Comparison of ENCODE assay signal across 25 mouse cellular contexts in genomic region chr6:28398726-28399125, GRCm38 (mm10). TPM values are rescaled to one million over a fixed set of nuclear protein-coding genes. Genes with fewer than 3 reads are reported as not detected.
DNase-seq lines count a peak whose midpoint lies in the region; ATAC-seq and TF ChIP-seq lines count a peak whose summit lies in the region.
"Had no signal": no experiment of that assay in that cellular context is flagged by ENCODE, and none has a peak within 500 bp of the region (broad histone marks: within the 10 kb centered on the region; RNA-seq: fewer than 3 reads in every experiment).

No protein-coding gene starts in this region.

- no peak for DNase-seq in gastrocnemius, adult 2 months
- DNase-seq in gastrocnemius, postnatal 25 days: no peak
- DNase-seq in liver, adult 2 months (ENCODE audit: extremely low read depth, low read depth, low spot score): no peak
- no peak for DNase-seq in liver, embryonic 11.5 days (ENCODE audit: low spot score)
- no peak for DNase-seq in brain, embryonic 14.5 days (ENCODE audit: low read depth)
- no peak for DNase-seq in gastrocnemius, adult 18-20 months (ENCODE audit: low spot score)
- no peak for DNase-seq in right cerebral cortex, postnatal 25 days
- DNase-seq: cerebellum, adult 8-10 months; heart, postnatal 36 days; liver, embryonic 13.5 days; lung, postnatal 14 days; right cerebral cortex, postnatal 4 days; thymus, adult 18-20 months had no signal

- H3K9me3 ChIP-seq in liver, embryonic 11.5 days (ENCODE audit: control insufficient read depth, low read length): peaks cover 3% of the 10 kb centered on the region; the same call in 1 of the 2 replicates
- peaks cover 2% of the 10 kb centered on the region; the same call in 1 of the 2 replicates for H3K9me3 ChIP-seq in ES-Bruce4 (replicated peaks; ENCODE audit: control insufficient read depth, insufficient read depth, low read length, poor library complexity, severe bottlenecking)
- H3K9me3 ChIP-seq: liver, embryonic 13.5 days had no signal

- H3K4me1 ChIP-seq in liver, adult 2 months (ENCODE audit: control insufficient read depth, insufficient read depth, low read length): no peaks in the 10 kb centered on the region
- no peaks in the 10 kb centered on the region for H3K4me1 ChIP-seq in liver, embryonic 11.5 days (replicated peaks; ENCODE audit: control insufficient read depth, insufficient read depth, low read length)
- no peaks in the 10 kb centered on the region for H3K4me1 ChIP-seq in ES-Bruce4 (ENCODE audit: control insufficient read depth, insufficient read depth, low read length)
- H3K4me1 ChIP-seq: liver, embryonic 13.5 days had no signal

- H3K36me3 ChIP-seq in liver, adult 2 months (ENCODE audit: control insufficient read depth, insufficient read depth, low read length): no peaks in the 10 kb centered on the region
- H3K36me3 ChIP-seq in liver, embryonic 11.5 days (ENCODE audit: control insufficient read depth, insufficient read depth, low read length): no peaks in the 10 kb centered on the region
- no peaks in the 10 kb centered on the region for H3K36me3 ChIP-seq in ES-Bruce4 (ENCODE audit: control insufficient read depth, insufficient read depth, low read length, poor library complexity, severe bottlenecking)
- H3K36me3 ChIP-seq: embryonic facial prominence, embryonic 15.5 days; liver, embryonic 13.5 days had no signal

- H3K27me3 ChIP-seq in liver, adult 2 months (ENCODE audit: control insufficient read depth, insufficient read depth, low read length): peaks cover 10% of the 10 kb centered on the region; the same call in 1 of the 2 replicates
- peaks cover 39% of the 10 kb centered on the region for H3K27me3 ChIP-seq in liver, embryonic 11.5 days (replicated peaks; ENCODE audit: control insufficient read depth, insufficient read depth, low read length)
- H3K27me3 ChIP-seq in ES-Bruce4 (ENCODE audit: control insufficient read depth, insufficient read depth, low read length, poor library complexity, severe bottlenecking): peaks cover 12% of the 10 kb centered on the region

- ATAC-seq in liver, embryonic 11.5 days (replicated peaks; ENCODE audit: low FRiP score): no peak
- ATAC-seq: forebrain, embryonic 13.5 days; Patski had no signal

- TF ChIP-seq EP300 in ES-Bruce4 (IDR thresholded peaks at IDR 0.05; ENCODE audit: insufficient read depth, low read depth, low read length): no peak

- TF ChIP-seq CTCF in gastrocnemius, adult 2 months (IDR thresholded peaks at IDR 0.05): peak; percentile 13; the same call in 1 of the 2 replicates
- TF ChIP-seq CTCF in liver, adult 2 months (IDR thresholded peaks at IDR 0.05; ENCODE audit: low read depth, low read length): peak; percentile 16; the same call in 1 of the 2 replicates
- peak; percentile 29 for TF ChIP-seq CTCF in ES-Bruce4 (IDR thresholded peaks at IDR 0.05; ENCODE audit: low read depth, low read length)
- peak; percentile 35; the same call in 1 of the 2 replicates for TF ChIP-seq CTCF in brain, embryonic 14.5 days (IDR thresholded peaks at IDR 0.05; ENCODE audit: borderline replicate concordance, extremely low read depth, insufficient read depth, insufficient read length)

- H3K9ac ChIP-seq in liver, adult 2 months (ENCODE audit: low read depth, low read length): no peak overlapping the region
- H3K9ac ChIP-seq in liver, embryonic 11.5 days (ENCODE audit: low read depth, low read length): no peak overlapping the region
- H3K9ac ChIP-seq in ES-Bruce4 (ENCODE audit: low read depth, poor library complexity, severe bottlenecking): no peak overlapping the region
- H3K9ac ChIP-seq: embryonic facial prominence, embryonic 15.5 days; liver, embryonic 13.5 days had no signal

- intact Hi-C loops in gastrocnemius, adult 2 months (cut with DNase I): no loop called here

- no peaks in the 10 kb centered on the region for H3K79me2 ChIP-seq in liver, adult 2 months (ENCODE audit: control insufficient read depth, insufficient read depth, low read length)

- H3K27ac ChIP-seq in gastrocnemius, adult 2 months: no peak overlapping the region
- no peak overlapping the region for H3K27ac ChIP-seq in liver, adult 2 months (replicated peaks; ENCODE audit: insufficient read depth, low read depth, low read length)
- H3K27ac ChIP-seq in liver, embryonic 11.5 days (ENCODE audit: low read depth, low read length): no peak overlapping the region
- H3K27ac ChIP-seq in ES-Bruce4 (ENCODE audit: insufficient read depth, low read length): no peak overlapping the region
- H3K27ac ChIP-seq: embryonic facial prominence, embryonic 15.5 days; liver, embryonic 13.5 days had no signal

- no peak overlapping the region for H3K4me3 ChIP-seq in gastrocnemius, adult 2 months
- no peak overlapping the region for H3K4me3 ChIP-seq in liver, adult 2 months (ENCODE audit: insufficient read depth, low read depth, low read length)
- no peak overlapping the region for H3K4me3 ChIP-seq in liver, embryonic 11.5 days (ENCODE audit: low read depth, low read length)
- H3K4me3 ChIP-seq in ES-Bruce4 (ENCODE audit: low read depth, low read length): no peak overlapping the region
- H3K4me3 ChIP-seq: liver, embryonic 13.5 days had no signal

- WGBS in liver, adult 2 months: 89% methylated on average over 3 of the region's 3 CpGs
- 71% methylated on average over 3 of the region's 3 CpGs for WGBS in liver, embryonic 11.5 days

- no peak for TF ChIP-seq POLR2A in liver, adult 2 months (IDR thresholded peaks at IDR 0.05; ENCODE audit: extremely low read depth, insufficient read depth, low read length)
- no peak for TF ChIP-seq POLR2A in ES-Bruce4 (IDR thresholded peaks at IDR 0.05; ENCODE audit: insufficient read depth, low read length)
- TF ChIP-seq POLR2A in brain, embryonic 14.5 days (IDR thresholded peaks at IDR 0.05; ENCODE audit: borderline replicate concordance, extremely low read depth, insufficient read depth, insufficient read length, poor library complexity, severe bottlenecking): no peak

- no peak overlapping the region for H3K4me2 ChIP-seq in liver, embryonic 11.5 days

RNA-seq across cellular contexts. Expression of gene Zfp800, which starts 0.9 kb away (rescaled TPM):
- total RNA-seq in gastrocnemius, adult 2 months (2021): 1 to 10 TPM; 6.0 to 7.4 TPM
- 1 to 10 TPM; 5.1 to 5.5 TPM for total RNA-seq in gastrocnemius, postnatal 25 days (2021)
- 8.7 and 12.3 TPM in 2 replicates for total RNA-seq in liver, adult 2 months (2014; rRNA removed)
- polyA plus RNA-seq in liver, adult 2 months (2012; rRNA removed): 1.5 and 1.7 TPM in 2 replicates
- polyA plus RNA-seq in liver, embryonic 11.5 days (2014; fragmentation: Nextera tagmentation; extraction: Ambion mirVana): 39.5 and 41.2 TPM in 2 replicates
- 17.4 and 19.7 TPM in 2 replicates for polyA plus RNA-seq in ES-Bruce4 (2011; ENCODE audit: insufficient read depth, insufficient read length, low read depth, missing spikeins)
- polyA plus RNA-seq in brain, embryonic 14.5 days (2012; rRNA removed): 6.1 and 8.8 TPM in 2 replicates
- 1 to 10 TPM; 6.3 to 6.6 TPM for total RNA-seq in gastrocnemius, adult 18-20 months (2021)

RNA-seq across cellular contexts. Expression of gene Arf5, which starts 24.6 kb away (rescaled TPM):
- 10 to 100 TPM; 75.7 to 82.4 TPM for total RNA-seq in gastrocnemius, adult 2 months (2021)
- total RNA-seq in gastrocnemius, postnatal 25 days (2021): 10 to 100 TPM; 79.8 to 88.0 TPM
- 165 and 194 TPM in 2 replicates for total RNA-seq in liver, adult 2 months (2014; rRNA removed)
- 215 and 326 TPM in 2 replicates for polyA plus RNA-seq in liver, adult 2 months (2012; rRNA removed)
- polyA plus RNA-seq in liver, embryonic 11.5 days (2014; fragmentation: Nextera tagmentation; extraction: Ambion mirVana): 348 and 356 TPM in 2 replicates
- polyA plus RNA-seq in ES-Bruce4 (2011; ENCODE audit: insufficient read depth, insufficient read length, low read depth, missing spikeins): 128 and 130 TPM in 2 replicates
- 428 and 477 TPM in 2 replicates for polyA plus RNA-seq in brain, embryonic 14.5 days (2012; rRNA removed)
- 10 to 100 TPM; 68.5 to 70.8 TPM for total RNA-seq in gastrocnemius, adult 18-20 months (2021)

RNA-seq across cellular contexts. Expression of gene Fscn3, which starts 28.9 kb away (rescaled TPM):
- not detected for total RNA-seq in gastrocnemius, adult 2 months (2021)
- not detected for total RNA-seq in gastrocnemius, postnatal 25 days (2021)
- 0.09 TPM in 1 of 2 replicates, not detected in the other for total RNA-seq in liver, adult 2 months (2014; rRNA removed)
- polyA plus RNA-seq in liver, adult 2 months (2012; rRNA removed): 0.06 TPM in 1 of 2 replicates, not detected in the other
- 0.33 and 0.55 TPM in 2 replicates for polyA plus RNA-seq in liver, embryonic 11.5 days (2014; fragmentation: Nextera tagmentation; extraction: Ambion mirVana)
- polyA plus RNA-seq in ES-Bruce4 (2011; ENCODE audit: insufficient read depth, insufficient read length, low read depth, missing spikeins): not detected in 2 replicates
- polyA plus RNA-seq in brain, embryonic 14.5 days (2012; rRNA removed): 0.05 and 0.15 TPM in 2 replicates
- total RNA-seq in gastrocnemius, adult 18-20 months (2021): not detected
- total RNA-seq: heart, adult 8-10 months; heart, postnatal 36 days; layer of hippocampus, adult 8-10 months; left cerebral cortex, postnatal 14 days had no signal
- polyA plus RNA-seq: C2C12; embryonic facial prominence, embryonic 15.5 days; forebrain, embryonic 13.5 days; kidney, embryonic 16.5 days; midbrain, embryonic 11.5 days; neural tube, embryonic 11.5 days; Patski had no signal

RNA-seq across cellular contexts. Expression of gene Gcc1, which starts 29.5 kb away (rescaled TPM):
- total RNA-seq in gastrocnemius, adult 2 months (2021): 1 to 10 TPM; 5.8 to 7.9 TPM
- total RNA-seq in gastrocnemius, postnatal 25 days (2021): 1 to 10 TPM; 5.8 to 6.6 TPM
- total RNA-seq in liver, adult 2 months (2014; rRNA removed): 9.9 and 12.0 TPM in 2 replicates
- 3.9 and 4.3 TPM in 2 replicates for polyA plus RNA-seq in liver, adult 2 months (2012; rRNA removed)
- 5.8 and 6.7 TPM in 2 replicates for polyA plus RNA-seq in liver, embryonic 11.5 days (2014; fragmentation: Nextera tagmentation; extraction: Ambion mirVana)
- 9.2 and 10.2 TPM in 2 replicates for polyA plus RNA-seq in ES-Bruce4 (2011; ENCODE audit: insufficient read depth, insufficient read length, low read depth, missing spikeins)
- polyA plus RNA-seq in brain, embryonic 14.5 days (2012; rRNA removed): 6.3 and 9.1 TPM in 2 replicates
- total RNA-seq in gastrocnemius, adult 18-20 months (2021): 1 to 10 TPM; 6.6 to 7.6 TPM

RNA-seq across cellular contexts. Expression of gene Pax4, which starts 50.4 kb away (rescaled TPM):
- not detected for total RNA-seq in gastrocnemius, adult 2 months (2021)
- total RNA-seq in gastrocnemius, postnatal 25 days (2021): not detected
- total RNA-seq in liver, adult 2 months (2014; rRNA removed): not detected in 2 replicates
- polyA plus RNA-seq in liver, adult 2 months (2012; rRNA removed): not detected in 2 replicates
- polyA plus RNA-seq in liver, embryonic 11.5 days (2014; fragmentation: Nextera tagmentation; extraction: Ambion mirVana): 0.26 TPM in 1 of 2 replicates, not detected in the other
- not detected in 2 replicates for polyA plus RNA-seq in ES-Bruce4 (2011; ENCODE audit: insufficient read depth, insufficient read length, low read depth, missing spikeins)
- 0.30 TPM in 1 of 2 replicates, not detected in the other for polyA plus RNA-seq in brain, embryonic 14.5 days (2012; rRNA removed)
- not detected for total RNA-seq in gastrocnemius, adult 18-20 months (2021)
- total RNA-seq: heart, adult 8-10 months; heart, postnatal 36 days; layer of hippocampus, adult 8-10 months; left cerebral cortex, postnatal 14 days had no signal
- polyA plus RNA-seq: C2C12; embryonic facial prominence, embryonic 15.5 days; forebrain, embryonic 13.5 days; inflammation-experienced regulatory T-cells, adult 6 months; kidney, embryonic 16.5 days; liver, embryonic 13.5 days; midbrain, embryonic 11.5 days; neural tube, embryonic 11.5 days; Patski had no signal
